Mouse (Mus musculus): ENCODE results near the gene Ccdc24. TPM values are rescaled to one million over a fixed set of nuclear protein-coding genes. Genes with fewer than 3 reads are reported as not detected.
A peak's percentile ranks its signal among the peaks of the same experiment; 100 is the strongest.

Ccdc24 gene
- polyA plus RNA-seq, 1 experiment from 2014 or later = 0.97 TPM

- ATAC-seq (replicated peaks; ENCODE audit: low FRiP score, low read depth) (no peak), DNase-seq (ENCODE audit: low spot score) (no peak)
- Histone ChIP-seq H3K4me3 (replicated peaks; ENCODE audit: low read depth, low read length) (no peak overlapping the region), H3K4me1 (replicated peaks; ENCODE audit: insufficient read depth, low read length) (peaks cover 12% of the 10 kb centered on the region; the same call in 1 of the 2 replicates), H3K9me3 (replicated peaks; ENCODE audit: low read length) (no peaks in the 10 kb centered on the region), H3K36me3 (ENCODE audit: insufficient read depth, low read length) (no peaks in the 10 kb centered on the region), H3K27ac (no peak overlapping the region), H3K9ac (ENCODE audit: low read depth, low read length) (no peak overlapping the region), H3K27me3 (ENCODE audit: insufficient read depth, low read length) (no peaks in the 10 kb centered on the region), H3K4me2 (ENCODE audit: low read length) (no peak overlapping the region)
- 59% methylated on average over 2 of the region's 2 CpGs for WGBS
- no peak for TF ChIP-seq CTCF (IDR thresholded peaks at IDR 0.05; ENCODE audit: low read depth)
Observed at GRCm38 (mm10) chr4:117831499-117831898, 40.9 kb downstream of the Ccdc24 start.

GRCm38 (mm10) chr4:117830801-117831200 lies 41.6 kb downstream of the Ccdc24 start:
- H3K9ac ChIP-seq (ENCODE audit: low read depth, low read length) = no peak overlapping the region
- no peak for TF ChIP-seq CTCF (IDR thresholded peaks at IDR 0.05; ENCODE audit: low read depth)
- DNase-seq (ENCODE audit: low spot score) (no peak), ATAC-seq (replicated peaks; ENCODE audit: low FRiP score, low read depth) (no peak)
- peaks cover 12% of the 10 kb centered on the region; the same call in 1 of the 2 replicates for H3K4me1 ChIP-seq (replicated peaks; ENCODE audit: insufficient read depth, low read length)
- H3K36me3 ChIP-seq (ENCODE audit: insufficient read depth, low read length) = no peaks in the 10 kb centered on the region
- no peaks in the 10 kb centered on the region for H3K27me3 ChIP-seq (ENCODE audit: insufficient read depth, low read length)
- WGBS = 94% methylated on average over 9 of the region's 9 CpGs
- no peak overlapping the region for H3K4me3 ChIP-seq (replicated peaks; ENCODE audit: low read depth, low read length)
- H3K4me2 ChIP-seq (ENCODE audit: low read length) = no peak overlapping the region
- no peak overlapping the region for H3K27ac ChIP-seq
- no peaks in the 10 kb centered on the region for H3K9me3 ChIP-seq (replicated peaks; ENCODE audit: low read length)

GRCm38 (mm10) chr4:117830124-117830551 lies 42.2 kb downstream of the Ccdc24 start:
- Histone ChIP-seq H3K4me2 (ENCODE audit: low read length) (peak overlapping the region; percentile 10), H3K4me3 (replicated peaks; ENCODE audit: low read depth, low read length) (no peak overlapping the region), H3K4me1 (replicated peaks; ENCODE audit: insufficient read depth, low read length) (peaks cover 12% of the 10 kb centered on the region; the same call in 1 of the 2 replicates), H3K27ac (no peak overlapping the region), H3K27me3 (ENCODE audit: insufficient read depth, low read length) (no peaks in the 10 kb centered on the region), H3K9me3 (replicated peaks; ENCODE audit: low read length) (no peaks in the 10 kb centered on the region), H3K9ac (ENCODE audit: low read depth, low read length) (no peak overlapping the region), H3K36me3 (ENCODE audit: insufficient read depth, low read length) (no peaks in the 10 kb centered on the region)
- TF ChIP-seq CTCF (IDR thresholded peaks at IDR 0.05; ENCODE audit: low read depth) = no peak
- WGBS = 9% methylated on average over 5 of the region's 5 CpGs
- ATAC-seq (replicated peaks; ENCODE audit: low FRiP score, low read depth) = peak; percentile 38; the same call in 1 of the 2 replicates
- peak; percentile 19 for DNase-seq (ENCODE audit: low spot score)

GRCm38 (mm10) chr4:117829260-117830123 lies 42.9 kb downstream of the Ccdc24 start:
- 7% methylated on average over 12 of the region's 12 CpGs for WGBS
- H3K36me3 ChIP-seq (ENCODE audit: insufficient read depth, low read length) = no peaks in the 10 kb centered on the region
- no peak overlapping the region for H3K4me3 ChIP-seq (replicated peaks; ENCODE audit: low read depth, low read length)
- peak; percentile 35; the same call in 1 of the 2 replicates for ATAC-seq (replicated peaks; ENCODE audit: low FRiP score, low read depth)
- DNase-seq (ENCODE audit: low spot score) = peak; percentile 80
- no peaks in the 10 kb centered on the region for H3K27me3 ChIP-seq (ENCODE audit: insufficient read depth, low read length)
- H3K4me2 ChIP-seq (ENCODE audit: low read length) = peak overlapping the region; percentile 10
- H3K9ac ChIP-seq (ENCODE audit: low read depth, low read length) = no peak overlapping the region
- H3K4me1 ChIP-seq (replicated peaks; ENCODE audit: insufficient read depth, low read length) = peaks cover 12% of the 10 kb centered on the region; the same call in 1 of the 2 replicates
- no peak overlapping the region for H3K27ac ChIP-seq
- TF ChIP-seq CTCF (IDR thresholded peaks at IDR 0.05; ENCODE audit: low read depth) = peak; percentile 92
- no peaks in the 10 kb centered on the region for H3K9me3 ChIP-seq (replicated peaks; ENCODE audit: low read length)

DNA sequence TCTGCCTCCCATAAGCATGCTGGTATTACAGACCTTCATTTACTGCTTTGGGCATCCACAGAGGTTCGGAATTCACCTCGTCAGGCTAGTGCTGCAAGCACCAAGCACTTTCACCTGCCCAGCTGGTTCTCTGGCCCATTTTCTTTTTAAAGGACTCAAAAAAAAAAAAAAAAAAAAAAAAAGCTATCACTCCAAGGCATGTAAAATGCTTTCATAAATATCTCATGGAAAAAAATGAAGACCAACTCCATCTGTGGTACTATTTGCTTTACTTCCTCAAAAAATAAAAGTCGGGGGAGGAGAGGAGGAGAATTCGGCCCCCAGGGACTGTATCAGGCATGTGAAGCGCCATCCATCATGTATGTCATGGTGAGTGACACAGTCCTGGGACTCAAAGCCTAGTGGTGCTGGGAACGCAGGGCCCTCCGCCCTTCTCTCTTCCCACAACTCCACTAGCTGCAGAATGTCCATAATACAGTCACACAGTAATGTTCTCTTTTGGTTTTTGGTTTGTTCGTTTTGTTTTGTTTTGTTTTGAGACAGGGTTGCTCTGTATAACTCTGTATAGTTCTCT lies 43.7 kb downstream of the Ccdc24 start:
- H3K27me3 ChIP-seq (ENCODE audit: insufficient read depth, low read length) = no peaks in the 10 kb centered on the region
- peaks cover 12% of the 10 kb centered on the region; the same call in 1 of the 2 replicates for H3K4me1 ChIP-seq (replicated peaks; ENCODE audit: insufficient read depth, low read length)
- no peak for TF ChIP-seq CTCF (IDR thresholded peaks at IDR 0.05; ENCODE audit: low read depth)
- no peak overlapping the region for H3K4me3 ChIP-seq (replicated peaks; ENCODE audit: low read depth, low read length)
- no peak overlapping the region for H3K9ac ChIP-seq (ENCODE audit: low read depth, low read length)
- ATAC-seq (replicated peaks; ENCODE audit: low FRiP score, low read depth) (no peak), DNase-seq (ENCODE audit: low spot score) (no peak)
- no peaks in the 10 kb centered on the region for H3K36me3 ChIP-seq (ENCODE audit: insufficient read depth, low read length)
- H3K9me3 ChIP-seq (replicated peaks; ENCODE audit: low read length) = no peaks in the 10 kb centered on the region
- no peak overlapping the region for H3K4me2 ChIP-seq (ENCODE audit: low read length)
- H3K27ac ChIP-seq = no peak overlapping the region
- 70% methylated on average over 8 of the region's 8 CpGs for WGBS

- H3K9me3 ChIP-seq (replicated peaks; ENCODE audit: low read length) = no peaks in the 10 kb centered on the region
- DNase-seq (ENCODE audit: low spot score) = no peak
- no peak for ATAC-seq (replicated peaks; ENCODE audit: low FRiP score, low read depth)
- H3K27ac ChIP-seq = no peak overlapping the region
- TF ChIP-seq CTCF (IDR thresholded peaks at IDR 0.05; ENCODE audit: low read depth) = no peak
- no peaks in the 10 kb centered on the region for H3K36me3 ChIP-seq (ENCODE audit: insufficient read depth, low read length)
- no peaks in the 10 kb centered on the region for H3K27me3 ChIP-seq (ENCODE audit: insufficient read depth, low read length)
- WGBS = 92% methylated on average over 10 of the region's 10 CpGs
- no peak overlapping the region for H3K4me3 ChIP-seq (replicated peaks; ENCODE audit: low read depth, low read length)
- no peak overlapping the region for H3K9ac ChIP-seq (ENCODE audit: low read depth, low read length)
- no peaks in the 10 kb centered on the region for H3K4me1 ChIP-seq (replicated peaks; ENCODE audit: insufficient read depth, low read length)
- H3K4me2 ChIP-seq (ENCODE audit: low read length) = no peak overlapping the region
Observed at GRCm38 (mm10) chr4:117818032-117818431, 54.3 kb downstream of the Ccdc24 start.
